Mouse (Mus musculus) urinary bladder, postnatal 10 days (tissue): ENCODE results near the gene Hnf1a.

ENCODE experiments used
- DNase-seq: peaks from one replicate; pipeline ENCODE4 v3.0.0; 2022; ENCODE audit warnings: low spot score

The Hnf1a gene

DNA sequence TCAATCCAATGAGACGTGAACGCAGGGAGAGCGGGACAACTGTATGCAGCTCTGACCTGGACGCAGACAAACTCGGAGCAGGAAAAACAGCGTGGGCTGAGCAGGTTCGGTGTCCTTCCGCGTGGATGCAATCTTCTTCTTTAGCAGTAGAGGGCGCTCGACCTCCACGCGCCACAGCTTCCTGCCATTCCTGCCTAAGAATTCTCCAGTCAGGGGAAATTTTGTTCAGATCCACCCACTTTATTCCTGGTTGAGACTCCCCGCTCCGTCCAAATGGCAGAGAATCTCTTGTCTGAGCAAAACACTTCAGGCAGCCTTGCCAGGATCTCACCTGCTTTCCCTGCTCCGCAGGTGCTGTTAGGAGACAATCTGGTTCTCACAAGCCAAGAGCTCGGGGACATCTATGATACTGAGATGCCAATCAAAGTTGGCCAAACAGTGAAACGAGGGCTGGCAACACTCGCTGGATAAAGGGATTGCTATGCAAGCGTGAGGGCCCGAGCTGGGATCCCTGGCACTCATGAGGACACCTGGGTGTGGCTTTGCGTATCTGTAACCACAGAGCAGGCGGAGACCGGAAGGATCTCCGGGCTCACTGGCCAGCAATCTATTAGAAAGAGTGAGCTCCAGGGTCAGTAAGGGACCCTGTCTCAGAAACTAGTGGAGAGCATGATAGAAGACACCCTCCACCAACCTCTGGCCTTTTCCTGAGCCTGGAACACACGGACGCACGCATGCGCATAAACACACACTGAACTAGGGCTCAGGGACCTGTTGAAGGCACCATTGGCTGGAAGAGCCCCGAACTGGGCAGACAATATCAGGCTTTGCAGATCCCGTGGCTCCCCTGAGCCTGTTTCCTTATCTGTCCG is 8.6 kb upstream of the Hnf1a start:
- DNase-seq, result no peak

DNA sequence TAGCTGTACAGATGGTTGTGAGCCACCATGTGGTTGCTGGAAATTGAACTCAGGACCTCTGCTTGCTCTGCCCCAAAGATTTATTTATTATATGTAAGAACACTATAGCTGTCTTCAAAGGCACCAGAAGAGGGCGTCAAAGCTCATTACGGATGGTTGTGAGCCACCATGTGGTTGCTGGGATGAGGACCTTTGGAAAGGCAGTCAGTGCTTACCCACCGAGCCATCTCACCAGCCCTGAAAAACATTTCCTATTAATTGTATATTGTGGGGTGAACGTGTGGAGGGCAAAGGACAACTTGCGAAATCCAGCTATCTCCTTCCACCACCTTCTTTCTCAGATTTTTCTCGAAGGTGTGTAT is 8.0 kb upstream of the Hnf1a start:
- DNase-seq, result no peak

DNA sequence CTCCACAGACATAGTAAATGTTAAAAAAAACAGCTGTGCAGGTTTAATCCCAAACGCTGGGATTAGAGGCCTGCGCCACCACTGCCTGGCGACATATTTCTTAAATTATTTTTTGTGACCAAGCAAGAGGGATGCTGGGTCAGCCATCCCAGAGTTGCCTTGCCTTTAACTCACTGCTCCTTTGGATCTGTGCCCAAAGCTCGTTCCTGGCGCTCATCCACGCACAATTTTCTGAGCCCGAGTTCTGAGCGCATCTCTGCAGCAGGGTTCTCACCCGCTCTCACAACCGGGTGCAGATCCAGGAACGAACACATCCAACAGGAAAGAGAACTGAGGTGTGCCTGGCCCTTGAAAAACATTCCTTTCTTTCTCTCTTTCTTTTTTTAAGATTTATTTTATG is 7.6 kb upstream of the Hnf1a start:
- DNase-seq, result no peak

DNA sequence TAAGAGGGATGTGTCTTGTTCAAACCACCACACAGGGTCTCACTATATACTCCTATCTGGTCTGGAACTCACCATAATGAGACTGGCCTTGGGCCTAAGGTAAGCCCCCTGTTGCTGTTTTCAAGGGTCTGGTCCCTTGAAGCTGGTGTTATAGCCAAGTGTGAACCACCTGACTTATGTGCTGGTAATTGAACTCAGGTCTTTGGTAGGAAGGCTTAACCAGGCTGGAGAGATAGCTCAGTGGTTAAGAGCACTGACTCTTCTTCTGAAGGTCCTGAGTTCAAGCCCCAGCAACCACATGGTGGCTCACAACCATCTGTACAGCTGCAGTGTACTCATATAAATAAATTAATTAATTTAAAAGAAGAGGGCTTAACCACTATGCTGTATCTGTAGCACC is 6.0 kb upstream of the Hnf1a start:
- no peak for DNase-seq

DNA sequence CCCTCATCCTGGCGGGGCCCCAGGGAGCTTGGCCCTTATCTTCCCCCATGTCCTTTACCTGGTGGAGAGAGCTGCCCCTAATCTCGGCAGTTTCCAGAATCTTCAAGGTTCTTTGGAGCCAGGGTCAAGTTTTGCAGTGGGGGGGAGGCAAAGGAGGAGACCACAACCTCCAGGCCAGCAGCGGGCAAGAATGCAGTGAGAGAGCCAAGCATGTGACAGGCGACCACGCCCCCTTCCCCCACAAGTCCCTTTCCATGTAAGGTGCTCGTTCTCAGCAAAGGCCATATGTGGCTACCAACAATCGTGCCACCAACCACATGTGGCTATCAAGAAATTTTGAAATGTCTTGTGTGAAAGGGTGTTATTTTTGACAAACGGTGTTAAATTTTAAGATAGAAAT is 2.2 kb upstream of the Hnf1a start:
- DNase-seq, result no peak

DNA sequence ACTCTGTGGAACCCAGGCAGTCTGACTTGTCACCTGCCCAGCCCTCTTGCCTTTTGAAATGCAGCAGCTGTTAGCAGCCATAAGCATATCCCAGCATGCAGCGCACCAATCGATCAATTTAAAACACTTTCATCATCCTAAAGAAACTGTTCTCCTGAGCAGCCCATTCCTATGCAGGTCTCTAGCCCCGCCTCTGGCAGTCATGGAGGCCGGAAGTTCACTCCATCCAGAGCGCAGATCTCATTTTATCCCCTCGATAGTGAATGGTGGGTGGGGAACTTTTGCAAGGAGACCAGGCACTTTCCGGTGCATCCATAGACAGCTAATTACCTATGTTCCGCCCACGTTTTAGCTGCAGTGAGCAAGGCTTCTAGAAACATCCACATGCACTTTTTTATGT is 1.3 kb upstream of the Hnf1a start:
- DNase-seq, result no peak

DNA sequence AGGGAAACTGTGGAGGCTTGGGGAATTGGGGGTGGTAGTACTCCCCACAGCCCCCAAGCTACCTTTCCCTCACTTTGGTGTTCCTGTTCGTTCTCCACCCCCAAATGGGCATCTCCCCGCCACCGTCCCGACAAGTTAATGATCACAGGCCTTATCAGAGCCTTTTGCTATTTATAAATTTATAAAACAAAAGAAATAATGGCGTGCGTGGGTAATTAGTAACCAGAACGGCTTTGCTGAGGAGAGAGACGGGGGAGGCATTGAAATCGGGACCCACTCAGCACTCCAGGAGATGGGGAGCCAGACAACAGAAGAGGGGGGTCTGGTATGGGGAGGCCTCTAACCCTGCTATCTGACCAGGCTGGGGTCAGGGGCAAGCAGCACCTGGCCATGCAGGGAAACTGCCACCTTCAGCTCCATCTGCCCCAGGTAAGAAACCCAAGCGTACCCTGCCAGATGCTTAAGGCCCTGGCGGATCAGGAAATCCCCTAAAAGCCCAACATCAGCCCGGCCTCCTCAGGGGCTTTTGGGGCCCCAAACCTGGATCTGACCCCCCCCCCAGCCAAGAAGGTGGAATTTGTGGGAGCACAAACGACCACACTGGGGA is 1.2 kb downstream of the Hnf1a start:
- no peak for DNase-seq

DNA sequence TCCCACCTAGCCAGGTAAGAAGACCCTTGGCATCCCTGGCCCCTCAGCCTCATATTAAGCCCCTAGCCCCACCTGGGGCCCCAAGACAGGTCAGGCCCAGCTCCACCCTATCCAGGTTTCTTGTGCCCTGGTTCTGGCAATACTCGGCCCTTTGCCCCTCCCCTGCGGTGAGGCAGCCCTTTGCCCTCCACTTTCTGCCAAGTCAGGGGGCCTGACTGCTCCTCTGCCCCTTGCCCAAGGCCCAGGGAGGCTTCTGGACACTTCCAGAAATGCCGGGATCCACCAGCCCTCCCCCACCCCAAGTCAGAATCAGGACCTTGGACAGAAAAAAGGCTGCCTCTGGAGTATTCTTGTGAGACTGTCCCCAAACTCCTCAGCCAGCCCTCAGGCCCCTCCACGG is 1.8 kb downstream of the Hnf1a start:
- DNase-seq, result no peak

DNA sequence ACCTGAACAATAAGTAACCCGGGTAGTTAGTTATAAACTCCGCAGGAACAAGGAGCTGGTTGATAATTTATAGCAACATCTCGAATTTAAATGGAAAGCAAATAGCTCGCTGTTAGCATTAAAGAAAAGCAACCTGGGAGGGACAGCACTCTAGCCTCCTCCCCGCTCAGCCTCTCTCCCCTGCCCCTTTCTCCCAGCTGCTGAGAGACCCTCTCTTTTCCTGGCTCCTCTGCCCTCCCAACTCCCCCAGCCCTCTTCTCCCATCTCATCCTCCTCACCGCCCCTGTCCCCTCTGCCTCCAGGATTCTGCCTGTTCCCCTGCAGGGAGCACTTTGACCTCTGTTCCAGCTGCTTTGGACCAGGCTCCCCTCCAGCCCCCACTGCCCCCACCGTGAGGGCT is 2.2 kb downstream of the Hnf1a start:
- DNase-seq, result no peak

DNA sequence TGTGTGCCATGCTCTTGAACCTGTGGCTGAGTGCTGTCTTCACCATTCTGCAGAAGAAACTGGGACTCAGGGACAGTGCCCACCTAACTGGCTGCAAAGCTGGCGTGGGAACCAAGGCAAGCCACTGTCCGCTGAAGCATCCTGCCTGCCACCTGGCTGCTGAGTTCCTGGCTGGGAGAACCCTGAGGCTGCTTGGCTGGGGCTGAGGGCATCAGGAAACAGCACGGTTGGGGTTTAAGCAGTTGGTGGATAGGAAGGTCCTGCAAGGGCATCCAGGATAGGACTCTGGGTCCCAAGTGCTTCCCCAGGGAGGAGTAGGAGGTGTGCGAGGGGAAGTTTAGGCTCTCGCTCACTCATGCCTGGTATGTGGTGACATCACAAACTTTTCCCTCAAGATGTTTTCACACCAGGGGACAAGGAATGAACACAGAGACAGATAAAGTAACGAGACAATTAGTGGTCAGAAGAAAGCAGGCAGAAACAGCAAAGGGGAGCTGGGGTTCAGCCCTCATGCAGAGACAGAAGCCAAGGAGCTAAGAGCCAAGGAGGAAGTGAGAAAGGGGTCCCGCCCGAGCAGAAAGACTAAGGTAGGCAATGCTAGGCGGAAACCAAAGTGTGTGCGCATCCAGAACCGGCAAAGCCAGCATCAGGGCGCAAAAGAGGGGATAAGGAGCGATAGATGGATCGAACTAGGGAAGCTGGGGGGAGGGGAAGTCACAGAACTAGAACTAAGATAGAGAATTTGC is 3.2 kb downstream of the Hnf1a start:
- DNase-seq, result no peak

DNA sequence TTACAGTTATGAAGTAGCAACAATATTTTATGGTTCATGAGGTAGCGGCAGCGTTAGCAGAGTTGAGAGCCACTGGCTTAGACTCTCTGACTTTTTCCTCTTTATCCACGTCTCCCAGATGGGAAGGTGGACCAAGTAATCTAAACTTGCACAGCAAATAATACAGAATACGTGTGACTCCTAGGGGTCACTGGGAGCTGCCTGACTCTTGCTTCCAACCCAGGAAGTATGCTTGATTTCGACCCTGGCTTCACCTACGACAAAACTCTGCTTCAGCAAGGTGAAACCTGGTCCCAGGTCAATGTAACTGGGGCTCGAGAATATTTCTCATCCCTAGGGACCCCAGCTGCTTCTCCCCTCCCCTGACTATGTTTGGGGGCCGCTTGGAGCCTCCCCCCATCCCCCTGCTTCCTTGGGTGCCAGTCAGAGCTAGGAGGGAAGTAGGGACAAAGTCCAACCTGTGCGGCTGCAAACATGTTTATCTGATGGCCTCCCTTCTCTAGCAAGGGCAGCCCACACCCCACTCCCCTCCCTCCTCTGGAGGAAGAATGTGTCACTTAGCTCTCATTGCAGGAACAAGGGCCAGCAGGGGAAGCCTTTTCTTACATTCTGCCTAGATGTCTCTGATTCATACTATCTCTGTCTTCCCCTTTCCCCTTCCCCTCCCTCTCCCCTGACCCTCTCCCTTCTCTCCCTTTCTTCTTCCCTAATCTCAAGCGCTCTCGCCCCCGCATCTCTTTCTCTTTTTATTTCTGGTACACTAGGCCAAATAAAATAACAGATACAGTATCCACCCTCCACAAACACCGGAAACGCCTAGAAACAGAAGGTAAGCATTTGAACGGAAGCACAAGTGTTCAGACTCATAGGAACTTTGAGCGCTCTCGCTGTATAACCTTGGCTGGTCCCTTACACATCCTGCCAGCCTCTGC is 5.7 kb downstream of the Hnf1a start:
- no peak for DNase-seq

DNA sequence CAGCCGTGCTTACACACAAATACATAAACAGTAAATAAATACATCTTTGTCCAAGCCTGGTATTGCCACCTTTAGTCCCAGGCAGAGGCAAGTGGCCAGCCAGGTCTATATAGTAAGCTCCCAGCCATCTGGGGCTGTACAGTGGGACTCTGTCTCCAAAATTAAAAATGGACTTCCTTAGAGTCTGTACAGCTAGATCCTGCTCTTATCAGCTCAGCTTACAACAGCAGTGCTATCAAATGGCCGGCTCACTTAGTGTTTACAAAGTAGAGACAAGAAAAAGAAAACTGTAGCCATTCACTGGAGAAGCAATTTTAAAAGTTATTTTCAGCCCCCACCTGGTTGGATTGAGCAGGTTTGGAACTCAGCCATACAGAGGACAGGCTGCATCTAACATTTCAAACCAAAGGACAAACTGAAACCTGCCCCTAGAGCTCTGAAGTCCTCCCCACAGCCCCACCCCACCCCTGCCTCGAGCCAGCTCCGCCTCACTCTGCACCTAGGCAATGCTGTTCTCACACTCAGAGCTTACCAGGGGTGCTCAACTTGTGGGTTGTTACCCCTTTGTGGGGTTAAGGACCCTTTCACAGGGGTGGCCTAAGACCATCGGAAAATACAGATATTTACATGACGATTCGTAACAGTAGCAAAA is 6.5 kb downstream of the Hnf1a start:
- DNase-seq, result no peak

DNA sequence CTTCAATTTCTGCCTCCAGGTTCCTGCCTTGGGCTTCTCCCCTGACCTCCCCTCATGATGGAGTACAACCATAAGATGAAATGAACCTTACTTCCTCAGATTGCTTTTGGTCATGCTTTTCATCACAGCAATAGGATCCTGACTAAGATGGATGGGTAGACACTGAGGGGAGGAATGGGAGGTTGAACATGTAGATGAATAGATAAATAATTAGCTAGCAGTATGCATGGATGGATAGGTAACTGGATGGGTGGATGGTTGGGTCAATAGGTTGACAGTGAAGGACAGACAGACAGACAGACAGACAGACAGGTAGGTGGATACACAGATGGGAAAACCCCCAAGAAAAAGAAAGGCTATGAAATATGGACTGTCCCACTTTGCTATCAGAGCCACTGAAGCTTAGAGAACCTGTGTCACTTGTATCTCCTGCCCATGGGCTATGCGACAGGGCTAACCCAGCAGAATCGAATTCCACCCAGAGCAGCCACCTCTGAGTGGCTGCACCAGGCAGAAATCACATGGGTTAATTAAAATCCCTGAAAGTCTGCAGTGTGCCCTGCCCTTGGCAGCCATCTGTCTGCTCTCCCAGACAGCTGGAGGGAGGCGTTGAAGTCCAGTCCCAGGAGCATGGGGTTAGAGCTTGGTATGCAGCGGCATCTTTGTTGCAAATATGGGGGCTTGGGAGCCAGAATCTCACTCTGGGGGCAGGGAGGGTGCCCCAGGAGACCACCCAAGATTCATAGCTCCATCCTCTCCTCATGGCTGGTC is 9.1 kb downstream of the Hnf1a start:
- no peak for DNase-seq

DNA sequence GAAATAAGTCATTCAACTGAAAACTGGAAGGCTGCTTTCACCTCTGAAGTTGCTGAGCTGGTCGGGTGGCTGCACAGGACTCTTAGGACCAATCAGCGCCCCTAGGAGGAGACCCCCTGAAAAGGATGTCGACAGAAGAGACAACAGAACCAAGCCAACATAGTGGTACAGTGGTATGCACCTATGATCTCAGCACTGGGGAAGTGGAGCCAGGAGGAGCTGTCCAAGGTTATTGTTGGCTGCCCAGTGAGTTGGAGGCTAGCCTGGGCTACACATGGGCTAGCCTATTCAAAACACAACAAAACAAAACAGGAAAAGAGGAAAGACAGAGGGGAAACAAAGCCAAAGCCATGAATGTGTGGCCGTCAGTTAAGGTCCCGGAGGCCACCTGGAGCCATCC is 12.8 kb downstream of the Hnf1a start:
- no peak for DNase-seq

DNA sequence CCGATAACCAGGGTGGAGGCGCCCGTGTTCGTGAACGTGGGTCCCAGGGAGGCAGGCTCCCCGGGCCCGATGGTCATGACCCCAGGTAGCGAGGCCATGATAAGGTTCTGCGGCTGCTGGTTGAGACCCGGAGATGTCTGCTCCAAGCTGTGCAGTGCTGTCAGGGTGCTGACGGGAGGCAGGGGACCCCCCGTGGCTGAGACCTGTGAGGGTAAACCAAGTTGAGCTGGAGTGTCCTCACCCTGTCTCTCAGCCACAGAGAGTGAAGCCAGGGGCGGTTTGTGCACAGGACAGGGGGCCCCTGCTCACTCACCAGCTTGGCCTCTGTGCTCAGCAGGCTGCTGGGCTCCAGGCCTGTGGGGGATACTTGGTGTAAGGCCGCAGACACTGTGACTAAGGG is 17.6 kb downstream of the Hnf1a start:
- no peak for DNase-seq

DNA sequence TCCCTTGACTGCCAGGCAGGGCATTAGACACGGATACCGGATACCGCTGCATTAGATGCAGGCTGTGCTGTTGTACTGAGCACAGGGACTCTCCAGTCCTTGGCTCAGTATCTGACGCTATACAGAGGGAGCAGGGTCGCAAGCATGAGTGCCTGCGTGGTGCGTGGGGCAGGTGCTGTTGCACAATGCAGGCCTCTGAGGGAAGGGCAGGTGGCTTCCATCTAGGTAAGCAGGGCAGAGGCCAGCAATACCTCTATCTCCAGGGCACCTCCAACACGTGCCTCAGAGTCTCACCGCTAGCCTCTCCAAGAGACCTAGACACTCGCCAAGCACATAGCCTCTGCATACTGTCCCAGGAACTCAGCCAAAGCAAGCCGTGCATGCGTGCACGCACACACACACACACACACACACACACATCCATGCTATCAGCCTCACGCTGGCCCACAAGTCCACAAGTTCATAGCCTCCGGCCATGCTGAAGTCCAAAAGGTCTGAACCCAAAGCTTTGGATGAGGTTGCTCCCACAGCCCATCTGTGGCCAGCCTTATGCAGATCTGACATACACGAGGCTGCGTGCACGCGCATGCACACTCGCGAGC is 19.5 kb downstream of the Hnf1a start:
- no peak for DNase-seq

DNA sequence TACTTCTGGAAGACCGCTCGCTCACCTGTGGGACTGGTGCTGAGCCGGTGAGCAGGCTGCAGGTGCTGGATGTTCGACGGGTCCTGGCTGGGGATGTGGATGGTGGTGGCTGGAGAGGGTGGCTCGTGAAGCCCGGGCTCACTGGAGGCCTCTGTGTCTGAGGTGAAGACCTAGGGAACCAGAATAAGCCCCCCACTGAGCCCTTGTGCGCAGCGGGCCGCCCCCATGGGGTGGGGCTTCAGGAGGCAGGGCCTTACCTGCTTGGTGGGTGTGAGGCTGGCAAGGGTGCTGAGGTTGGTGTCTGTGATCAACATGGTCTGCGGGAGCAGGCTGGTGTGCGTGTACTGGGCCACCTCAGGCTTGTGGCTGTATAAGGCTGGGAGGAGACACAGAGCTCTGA is 20.2 kb downstream of the Hnf1a start:
- DNase-seq, result no peak

DNA sequence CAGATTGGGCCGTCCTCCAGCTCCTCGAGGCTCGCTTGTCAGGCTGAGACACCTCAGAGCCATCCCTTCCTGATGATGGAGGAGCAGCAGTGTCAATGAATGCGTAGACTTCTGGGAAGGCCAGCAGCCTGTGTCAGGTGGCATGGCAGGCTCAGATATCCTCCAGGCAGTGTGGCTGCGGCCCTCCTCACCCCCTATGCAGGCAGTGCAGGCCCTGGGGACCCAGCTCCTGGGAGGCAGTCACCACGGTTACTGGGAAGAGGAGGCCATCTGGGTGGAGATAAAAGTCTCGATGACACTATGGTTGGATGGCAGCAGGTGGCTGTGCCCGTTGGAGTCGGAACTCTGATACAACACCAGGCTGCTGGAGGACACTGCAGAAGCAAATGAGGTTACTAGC is 21.1 kb downstream of the Hnf1a start:
- DNase-seq, result no peak

DNA sequence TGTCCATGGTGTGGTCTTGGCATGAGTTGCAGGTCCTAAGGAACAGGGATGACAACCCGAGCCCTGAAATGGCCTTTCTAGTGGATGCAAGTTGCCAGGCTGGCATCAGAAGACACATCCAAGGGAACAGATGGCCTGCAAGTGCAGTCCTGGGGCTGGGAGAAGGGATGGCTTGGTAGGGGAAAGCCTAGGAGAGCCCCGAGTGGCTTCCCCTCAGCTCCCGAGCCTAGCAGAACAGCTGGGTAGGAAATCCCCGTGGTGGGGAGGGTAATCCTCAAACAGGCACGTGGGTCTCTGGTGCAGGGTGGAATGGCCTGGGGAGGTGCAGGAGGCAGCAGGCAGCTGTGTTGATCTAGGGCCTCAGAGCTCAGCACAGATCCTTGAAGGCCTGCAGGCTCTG is 21.6 kb downstream of the Hnf1a start:
- DNase-seq, result no peak

DNA sequence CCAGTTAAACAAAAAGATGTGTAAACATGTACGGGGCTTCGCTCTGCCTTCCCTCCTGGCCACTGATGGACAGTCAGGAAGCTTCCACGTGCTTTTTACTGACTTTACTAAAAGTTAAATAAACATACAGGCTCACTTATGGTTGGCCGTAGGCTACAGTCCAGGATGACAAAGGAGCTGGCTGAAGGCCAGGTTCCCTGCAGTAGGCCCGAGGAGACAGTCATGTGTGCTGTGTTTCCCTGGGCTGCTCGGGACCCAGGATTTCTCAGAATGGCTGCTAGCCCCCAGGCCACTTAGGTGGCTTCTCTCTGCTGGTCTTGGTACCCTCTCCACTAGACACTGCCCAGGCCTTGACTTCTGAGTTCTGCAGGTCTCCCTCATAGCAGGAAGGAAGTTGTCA is 22.0 kb downstream of the Hnf1a start:
- DNase-seq, result no peak

DNA sequence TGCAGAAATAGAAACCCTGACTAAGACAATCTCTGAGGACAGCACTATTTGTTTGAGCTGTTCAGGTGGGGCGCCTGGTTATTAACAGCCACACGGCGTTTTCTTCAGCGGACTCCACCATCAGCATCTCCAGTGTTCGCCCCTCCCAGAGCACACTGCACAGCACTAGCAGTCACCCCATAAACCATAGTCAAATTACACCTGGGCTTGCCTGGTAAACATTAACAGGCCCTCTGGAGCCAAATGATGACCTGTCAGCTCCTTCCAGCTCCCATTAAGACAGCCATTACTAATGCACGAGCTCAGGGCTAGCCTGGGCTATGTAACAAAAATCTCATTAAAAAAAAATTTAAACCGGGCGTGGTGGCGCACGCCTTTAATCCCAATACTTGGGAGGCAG is 25.8 kb downstream of the Hnf1a start:
- DNase-seq, result no peak
